Mouse (Mus musculus) layer of hippocampus, adult 11-12 months (tissue): ENCODE measurements at regions not wholly inside any gene's neighbourhood (a gene's known extent, or its start where the extent isn't known, plus 50 kb on each side); places are given as distances from the start of the nearest gene placed in this dataset.

Experiments used
- DNase-seq: peaks from one replicate; pipeline ENCODE4 v3.0.0; 2022; ENCODE audit warnings: low spot score

GRCm38 (mm10) chr10:116726031-116726430 lies 144.7 kb upstream of the Cnot2 start:
- no peak for DNase-seq

- no peak for DNase-seq
Observed at GRCm38 (mm10) chr10:116721986-116722385, 140.7 kb upstream of the Cnot2 start.

- no peak for DNase-seq
Observed at GRCm38 (mm10) chr10:116719616-116720015, 138.3 kb upstream of the Cnot2 start.

GRCm38 (mm10) chr10:116717961-116718360 lies 136.7 kb upstream of the Cnot2 start:
- DNase-seq, result no peak

GRCm38 (mm10) chr10:116717017-116717643 lies 135.8 kb upstream of the Cnot2 start:
- peak; percentile 18 for DNase-seq

GRCm38 (mm10) chr10:116713456-116713855 lies 132.1 kb upstream of the Cnot2 start:
- no peak for DNase-seq

GRCm38 (mm10) chr10:116707025-116707424 lies 125.7 kb upstream of the Cnot2 start:
- no peak for DNase-seq

GRCm38 (mm10) chr10:116701281-116701680 lies 120.0 kb upstream of the Cnot2 start:
- DNase-seq, result no peak

- DNase-seq, result no peak
Observed at GRCm38 (mm10) chr10:116699711-116700110, 118.4 kb upstream of the Cnot2 start.

- DNase-seq, result no peak
Observed at GRCm38 (mm10) chr10:116697628-116698316, 116.5 kb upstream of the Cnot2 start.

- DNase-seq, result no peak
Observed at GRCm38 (mm10) chr10:116693816-116694215, 112.5 kb upstream of the Cnot2 start.

GRCm38 (mm10) chr10:116686741-116687140 lies 105.4 kb upstream of the Cnot2 start:
- no peak for DNase-seq

GRCm38 (mm10) chr10:116683374-116683773 lies 102.1 kb upstream of the Cnot2 start:
- DNase-seq, result no peak

- no peak for DNase-seq
Observed at GRCm38 (mm10) chr10:116678950-116679735, 97.8 kb upstream of the Cnot2 start.

GRCm38 (mm10) chr10:116677949-116678348 lies 96.6 kb upstream of the Cnot2 start:
- DNase-seq, result no peak

- DNase-seq, result no peak
Observed at GRCm38 (mm10) chr10:116675171-116675570, 93.9 kb upstream of the Cnot2 start.

GRCm38 (mm10) chr10:116674348-116674747 lies 93.0 kb upstream of the Cnot2 start:
- DNase-seq, result no peak

- DNase-seq, result no peak
Observed at GRCm38 (mm10) chr10:116658162-116658962, 77.1 kb upstream of the Cnot2 start.

- no peak for DNase-seq
Observed at GRCm38 (mm10) chr10:116655891-116656290, 74.6 kb upstream of the Cnot2 start.

- no peak for DNase-seq
Observed at GRCm38 (mm10) chr10:116655018-116655807, 73.9 kb upstream of the Cnot2 start.

GRCm38 (mm10) chr10:116654091-116654490 lies 72.8 kb upstream of the Cnot2 start:
- no peak for DNase-seq
